Mouse (Mus musculus): ENCODE measurements around the gene Mrm2. TPM values are rescaled to one million over a fixed set of nuclear protein-coding genes. Genes with fewer than 3 reads are reported as not detected.
A peak's percentile ranks its signal among the peaks of the same experiment; 100 is the strongest.

Mrm2 gene
- 20.0 and 21.3 TPM in 2 replicates for polyA plus RNA-seq (2015; fragmentation: Nextera tagmentation; extraction: Ambion mirVana)

- peaks cover 10% of the 10 kb centered on the region for H3K4me1 ChIP-seq (ENCODE audit: control insufficient read depth, insufficient read depth, low read length)
- H3K27me3 ChIP-seq (ENCODE audit: control insufficient read depth, insufficient read depth, low read depth, low read length), result no peaks in the 10 kb centered on the region
- peak within 1 kb of the TSS; percentile 88 for H3K9ac ChIP-seq (ENCODE audit: low read depth, low read length)
- H3K9me3 ChIP-seq (replicated peaks; ENCODE audit: control insufficient read depth, low read length, poor library complexity, severe bottlenecking), result no peaks in the 10 kb centered on the region
- H3K36me3 ChIP-seq (ENCODE audit: control insufficient read depth, insufficient read depth, low read length), result peaks cover 9% of the 10 kb centered on the region
- WGBS, result 1% methylated on average over 39 of the region's 39 CpGs
- H3K27ac ChIP-seq (ENCODE audit: low read length), result peak within 1 kb of the TSS; percentile 80
- peak; percentile 74 for ATAC-seq
- peak within 1 kb of the TSS; percentile 64 for H3K4me3 ChIP-seq (ENCODE audit: low read depth, low read length)
- H3K4me2 ChIP-seq (ENCODE audit: low read length), result peak within 1 kb of the TSS; percentile 94
Observed at GRCm38 (mm10) chr5:140331615-140332512, at the start of gene Mrm2. Gene Mrm2 (minus strand): TSS chr5:140331898.

- Histone ChIP-seq H3K27ac (ENCODE audit: low read length) (no peak overlapping the region), H3K4me1 (ENCODE audit: control insufficient read depth, insufficient read depth, low read length) (no peaks in the 10 kb centered on the region; the same call in 1 of the 2 replicates), H3K4me2 (ENCODE audit: low read length) (no peak overlapping the region), H3K36me3 (ENCODE audit: control insufficient read depth, insufficient read depth, low read length) (no peaks in the 10 kb centered on the region), H3K9ac (ENCODE audit: low read depth, low read length) (no peak overlapping the region), H3K9me3 (replicated peaks; ENCODE audit: control insufficient read depth, low read length, poor library complexity, severe bottlenecking) (no peaks in the 10 kb centered on the region), H3K4me3 (ENCODE audit: low read depth, low read length) (no peak overlapping the region), H3K27me3 (ENCODE audit: control insufficient read depth, insufficient read depth, low read depth, low read length) (no peaks in the 10 kb centered on the region)
- no peak for ATAC-seq
- 92% methylated on average over 7 of the region's 7 CpGs for WGBS
Observed at GRCm38 (mm10) chr5:140381156-140381555, 49.5 kb upstream of the Mrm2 start.

GRCm38 (mm10) chr5:140379299-140379698, 47.6 kb upstream of the Mrm2 start:
- Histone ChIP-seq H3K27me3 (ENCODE audit: control insufficient read depth, insufficient read depth, low read depth, low read length) (no peaks in the 10 kb centered on the region), H3K27ac (ENCODE audit: low read length) (no peak overlapping the region), H3K4me1 (ENCODE audit: control insufficient read depth, insufficient read depth, low read length) (peaks cover 2% of the 10 kb centered on the region; the same call in 1 of the 2 replicates), H3K9me3 (replicated peaks; ENCODE audit: control insufficient read depth, low read length, poor library complexity, severe bottlenecking) (no peaks in the 10 kb centered on the region), H3K36me3 (ENCODE audit: control insufficient read depth, insufficient read depth, low read length) (no peaks in the 10 kb centered on the region), H3K4me2 (ENCODE audit: low read length) (no peak overlapping the region), H3K9ac (ENCODE audit: low read depth, low read length) (no peak overlapping the region), H3K4me3 (ENCODE audit: low read depth, low read length) (no peak overlapping the region)
- WGBS, result 81% methylated on average over 6 of the region's 6 CpGs
- ATAC-seq, result no peak

DNA sequence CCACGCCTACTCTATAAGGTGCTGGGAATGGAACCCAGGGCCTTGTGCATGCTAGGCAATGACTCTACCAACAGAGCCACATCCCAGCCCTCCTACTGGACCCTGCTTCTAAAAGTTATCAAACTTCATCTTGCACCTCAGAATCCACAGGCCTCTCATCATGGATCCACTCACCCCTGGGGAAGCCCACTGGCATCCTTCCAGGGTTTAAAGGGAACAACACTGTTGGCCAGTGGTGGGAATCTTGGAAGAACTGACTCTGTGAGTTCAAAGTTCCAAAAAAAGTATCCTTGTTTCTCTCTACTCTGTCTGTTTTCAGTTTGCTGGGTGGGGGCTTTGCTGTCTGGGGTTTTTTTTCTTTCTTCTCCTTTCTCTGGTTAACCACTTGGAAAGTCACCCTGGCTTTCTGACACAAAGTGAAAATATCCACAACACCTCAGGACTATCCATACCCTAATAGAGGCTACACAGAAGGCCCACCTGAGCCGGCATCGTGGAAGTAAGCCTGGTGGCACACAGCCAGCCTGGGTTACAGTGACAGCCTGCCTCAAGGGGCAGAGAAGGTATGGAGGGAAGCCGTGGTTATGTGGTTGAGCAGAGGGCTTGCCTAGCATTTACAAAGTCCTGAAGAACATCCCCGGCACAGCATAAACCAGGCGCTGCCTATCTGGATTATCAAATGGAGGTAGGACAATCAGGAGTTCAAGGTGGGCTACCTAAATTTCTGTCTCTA, 46.6 kb upstream of the Mrm2 start:
- peaks cover 6% of the 10 kb centered on the region for H3K4me1 ChIP-seq (ENCODE audit: control insufficient read depth, insufficient read depth, low read length)
- no peaks in the 10 kb centered on the region for H3K9me3 ChIP-seq (replicated peaks; ENCODE audit: control insufficient read depth, low read length, poor library complexity, severe bottlenecking)
- WGBS, result 95% methylated on average over 6 of the region's 6 CpGs
- no peaks in the 10 kb centered on the region for H3K27me3 ChIP-seq (ENCODE audit: control insufficient read depth, insufficient read depth, low read depth, low read length)
- no peak overlapping the region for H3K9ac ChIP-seq (ENCODE audit: low read depth, low read length)
- no peak overlapping the region for H3K4me2 ChIP-seq (ENCODE audit: low read length)
- H3K36me3 ChIP-seq (ENCODE audit: control insufficient read depth, insufficient read depth, low read length), result no peaks in the 10 kb centered on the region
- H3K4me3 ChIP-seq (ENCODE audit: low read depth, low read length), result no peak overlapping the region
- no peak overlapping the region for H3K27ac ChIP-seq (ENCODE audit: low read length)
- no peak for ATAC-seq

DNA sequence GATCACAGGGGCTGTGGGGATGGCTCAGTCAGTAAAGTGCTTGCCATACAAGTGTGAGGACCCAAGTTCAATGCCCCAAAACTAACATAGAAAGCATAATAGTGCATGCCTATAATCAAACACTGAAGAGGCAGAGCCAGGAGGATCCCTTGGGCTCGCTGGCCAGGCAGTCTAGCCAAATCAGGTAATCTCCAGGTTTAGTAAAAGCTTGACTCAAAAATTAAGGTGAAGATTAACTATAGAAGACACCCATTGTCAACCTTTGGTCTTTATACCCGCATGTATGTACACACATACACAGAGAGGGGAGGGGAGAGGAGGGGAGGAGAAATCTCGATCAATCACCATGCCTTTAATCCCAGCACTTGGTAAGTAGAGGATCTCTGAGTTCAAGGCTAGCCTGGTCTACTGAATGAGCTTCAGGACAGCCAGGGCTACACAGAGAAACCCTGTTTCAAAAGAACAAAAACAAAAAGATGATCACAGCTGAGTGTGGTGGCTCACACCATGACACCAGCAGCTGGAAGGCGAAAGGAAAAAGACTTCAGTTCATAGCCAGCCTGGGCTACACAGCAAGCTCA, 43.6 kb upstream of the Mrm2 start:
- no peak overlapping the region for H3K4me3 ChIP-seq (ENCODE audit: low read depth, low read length)
- WGBS, result 86% methylated on average over 4 of the region's 4 CpGs
- no peak overlapping the region for H3K27ac ChIP-seq (ENCODE audit: low read length)
- H3K4me2 ChIP-seq (ENCODE audit: low read length), result no peak overlapping the region
- H3K36me3 ChIP-seq (ENCODE audit: control insufficient read depth, insufficient read depth, low read length), result no peaks in the 10 kb centered on the region
- no peaks in the 10 kb centered on the region for H3K27me3 ChIP-seq (ENCODE audit: control insufficient read depth, insufficient read depth, low read depth, low read length)
- ATAC-seq, result no peak
- no peak overlapping the region for H3K9ac ChIP-seq (ENCODE audit: low read depth, low read length)
- H3K4me1 ChIP-seq (ENCODE audit: control insufficient read depth, insufficient read depth, low read length), result peaks cover 6% of the 10 kb centered on the region
- H3K9me3 ChIP-seq (replicated peaks; ENCODE audit: control insufficient read depth, low read length, poor library complexity, severe bottlenecking), result no peaks in the 10 kb centered on the region

DNA sequence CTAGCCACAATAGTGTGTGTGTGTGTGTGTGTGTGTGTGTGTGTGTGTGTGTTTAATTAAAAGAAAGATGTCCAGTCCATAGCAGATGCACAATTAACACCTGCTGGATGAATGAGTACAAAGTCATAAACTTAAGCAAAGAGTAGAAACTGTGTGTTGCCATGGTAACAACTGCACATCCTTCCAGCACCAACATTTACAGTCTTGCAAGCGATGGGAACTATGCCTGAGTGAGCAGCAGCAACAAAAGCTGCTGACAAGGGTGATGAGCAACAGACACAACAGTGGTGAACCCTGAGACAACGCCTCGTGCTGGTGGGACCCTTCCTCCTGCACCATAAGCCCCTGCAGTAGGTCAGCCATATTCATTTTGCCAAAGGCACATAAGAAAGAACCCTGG, 42.5 kb upstream of the Mrm2 start:
- WGBS, result 52% methylated on average over 3 of the region's 3 CpGs
- H3K4me1 ChIP-seq (ENCODE audit: control insufficient read depth, insufficient read depth, low read length), result peaks cover 6% of the 10 kb centered on the region
- H3K4me3 ChIP-seq (ENCODE audit: low read depth, low read length), result no peak overlapping the region
- no peaks in the 10 kb centered on the region for H3K27me3 ChIP-seq (ENCODE audit: control insufficient read depth, insufficient read depth, low read depth, low read length)
- H3K4me2 ChIP-seq (ENCODE audit: low read length), result no peak overlapping the region
- peak overlapping the region; percentile 15; the same call in 1 of the 2 replicates for H3K27ac ChIP-seq (ENCODE audit: low read length)
- no peaks in the 10 kb centered on the region for H3K36me3 ChIP-seq (ENCODE audit: control insufficient read depth, insufficient read depth, low read length)
- no peak for ATAC-seq
- H3K9ac ChIP-seq (ENCODE audit: low read depth, low read length), result no peak overlapping the region
- no peaks in the 10 kb centered on the region for H3K9me3 ChIP-seq (replicated peaks; ENCODE audit: control insufficient read depth, low read length, poor library complexity, severe bottlenecking)

- Histone ChIP-seq H3K4me2 (ENCODE audit: low read length) (no peak overlapping the region), H3K4me1 (ENCODE audit: control insufficient read depth, insufficient read depth, low read length) (peaks cover 6% of the 10 kb centered on the region), H3K9ac (ENCODE audit: low read depth, low read length) (no peak overlapping the region), H3K9me3 (replicated peaks; ENCODE audit: control insufficient read depth, low read length, poor library complexity, severe bottlenecking) (no peaks in the 10 kb centered on the region), H3K27me3 (ENCODE audit: control insufficient read depth, insufficient read depth, low read depth, low read length) (no peaks in the 10 kb centered on the region), H3K36me3 (ENCODE audit: control insufficient read depth, insufficient read depth, low read length) (no peaks in the 10 kb centered on the region), H3K27ac (ENCODE audit: low read length) (no peak overlapping the region), H3K4me3 (ENCODE audit: low read depth, low read length) (no peak overlapping the region)
- 86% methylated on average over 2 of the region's 2 CpGs for WGBS
- no peak for ATAC-seq
Observed at GRCm38 (mm10) chr5:140373711-140374110, 42.0 kb upstream of the Mrm2 start.

- Histone ChIP-seq H3K4me1 (ENCODE audit: control insufficient read depth, insufficient read depth, low read length) (peaks cover 6% of the 10 kb centered on the region), H3K27ac (ENCODE audit: low read length) (no peak overlapping the region), H3K9me3 (replicated peaks; ENCODE audit: control insufficient read depth, low read length, poor library complexity, severe bottlenecking) (no peaks in the 10 kb centered on the region), H3K36me3 (ENCODE audit: control insufficient read depth, insufficient read depth, low read length) (no peaks in the 10 kb centered on the region), H3K4me3 (ENCODE audit: low read depth, low read length) (no peak overlapping the region), H3K4me2 (ENCODE audit: low read length) (no peak overlapping the region), H3K9ac (ENCODE audit: low read depth, low read length) (no peak overlapping the region), H3K27me3 (ENCODE audit: control insufficient read depth, insufficient read depth, low read depth, low read length) (no peaks in the 10 kb centered on the region)
- 96% methylated on average over 3 of the region's 3 CpGs for WGBS
- ATAC-seq, result no peak
Observed at GRCm38 (mm10) chr5:140371671-140372070, 40.0 kb upstream of the Mrm2 start.
